Mouse (Mus musculus) myocyte (in vitro differentiated cells): ENCODE data around the gene Sez6. TPM values are rescaled to one million over a fixed set of nuclear protein-coding genes. Genes with fewer than 3 reads are reported as not detected.

Source experiments
- H3K27me3 ChIP-seq: one replicate; pipeline ENCODE4 v1.6.1; 2011; ENCODE audit not compliant: control insufficient read depth, insufficient read depth, insufficient read length
- H3K36me3 ChIP-seq: one replicate; pipeline ENCODE4 v1.6.1; 2011; ENCODE audit not compliant: control insufficient read depth, insufficient read depth
- H3K4me2 ChIP-seq: one replicate; pipeline ENCODE4 v1.6.1; 2011; ENCODE audit warnings: low read depth, control low read depth
- H3K4me3 ChIP-seq: one replicate; pipeline ENCODE4 v1.5.1; 2011; ENCODE audit warnings: mild to moderate bottlenecking, control low read depth, moderate library complexity
- H3K79me2 ChIP-seq: one replicate; pipeline ENCODE4 v1.6.1; 2011; ENCODE audit not compliant: control insufficient read depth, insufficient read depth
- H3ac ChIP-seq: one replicate; pipeline ENCODE4 v1.6.1; 2011; ENCODE audit not compliant: control insufficient read depth, insufficient read length
- CEBPB ChIP-seq: IDR thresholded peaks from 2 replicates; pipeline ENCODE4 v1.6.1; 2011; ENCODE audit warnings: mild to moderate bottlenecking, moderate library complexity; ENCODE audit not compliant: poor library complexity, insufficient read depth, severe bottlenecking
- E2F4 ChIP-seq: IDR thresholded peaks from one replicate; pipeline ENCODE4 v1.6.1; 2011; ENCODE audit warnings: mild to moderate bottlenecking, control low read depth, moderate library complexity; ENCODE audit not compliant: insufficient read depth
- MAX ChIP-seq: IDR thresholded peaks from one replicate; pipeline ENCODE4 v1.6.1; 2011; ENCODE audit warnings: low read depth, mild to moderate bottlenecking, control low read depth
- MYOD1 ChIP-seq, 3 experiments: IDR thresholded peaks; one replicate each; pipeline ENCODE4 v1.6.1; 2011; ENCODE audit warnings: control low read depth in 2 of 3, low read depth in 2 of 3, mild to moderate bottlenecking in 2 of 3, moderate library complexity in 1 of 3; ENCODE audit not compliant: insufficient read length in 2 of 3, control insufficient read depth in 1 of 3
- MYOG ChIP-seq, 3 experiments: IDR thresholded peaks; one replicate each; pipeline ENCODE4 v1.6.1; 2011; ENCODE audit warnings: control low read depth in 2 of 3, low read depth in 2 of 3, mild to moderate bottlenecking in 2 of 3; ENCODE audit not compliant: insufficient read length in 2 of 3, control insufficient read depth in 1 of 3, insufficient read depth in 1 of 3
- POLR2A ChIP-seq: IDR thresholded peaks from one replicate; pipeline ENCODE4 v1.6.1; 2011; ENCODE audit warnings: low read depth, mild to moderate bottlenecking, control low read depth, moderate library complexity; ENCODE audit not compliant: insufficient read length
- POLR2AphosphoS2 ChIP-seq: IDR thresholded peaks from one replicate; pipeline ENCODE4 v1.6.1; 2011; ENCODE audit warnings: low read depth, control low read depth; ENCODE audit not compliant: insufficient read length
- REST ChIP-seq: IDR thresholded peaks from one replicate; pipeline ENCODE4 v1.6.1; 2011; ENCODE audit warnings: mild to moderate bottlenecking, control low read depth, moderate library complexity; ENCODE audit not compliant: insufficient read depth, insufficient read length
- SRF ChIP-seq: IDR thresholded peaks from one replicate; pipeline ENCODE4 v1.6.1; 2011; ENCODE audit warnings: low read depth; ENCODE audit not compliant: control insufficient read depth, insufficient read length
- TCF12 ChIP-seq: IDR thresholded peaks from one replicate; pipeline ENCODE4 v1.6.1; 2011; ENCODE audit warnings: mild to moderate bottlenecking, control low read depth; ENCODE audit not compliant: poor library complexity, insufficient read depth, severe bottlenecking
- TCF3 ChIP-seq: IDR thresholded peaks from one replicate; pipeline ENCODE4 v1.6.1; 2011; ENCODE audit warnings: low read depth, control low read depth; ENCODE audit not compliant: insufficient read length
- USF1 ChIP-seq: IDR thresholded peaks from one replicate; pipeline ENCODE4 v1.6.1; 2011; ENCODE audit warnings: low read depth, mild to moderate bottlenecking, control low read depth, moderate library complexity
- polyA plus RNA-seq: library from polyadenylated mRNA; unstranded; fragments of >200 nt; fragmentation: generic; extraction: Trizol; gene quantifications from one replicate; pipeline ENCODE4 v1.2.1, GENCODE M21; 2012; ENCODE audit warnings: missing spikeins

Sez6 gene
- polyA plus RNA-seq, 1 experiment: not detected

GRCm38 (mm10) chr11:77893787-77894718 is 36.5 kb upstream of the Sez6 start, which contains the start of gene Pipox:
Gene Pipox, minus strand, starts transcription at chr11:77894096.
- Histone ChIP-seq H3K27me3 (peaks cover 41% of the 10 kb centered on the region), H3K4me3 (no peak within 1 kb of the TSS), H3K79me2 (no peaks in the 10 kb centered on the region), H3K36me3 (no peaks in the 10 kb centered on the region), H3K4me2 (peak within 1 kb of the TSS; percentile 16), H3ac (no peak within 1 kb of the TSS)
- TF ChIP-seq REST (no peak), POLR2AphosphoS2 (no peak), TCF3 (no peak), MYOG (IDR thresholded peaks at IDR 0.05; ENCODE audit: control insufficient read depth in 1 of 3, insufficient read depth in 1 of 3, insufficient read length in 2 of 3, low read depth in 2 of 3) (no peak), MYOD1 (IDR thresholded peaks at IDR 0.05; ENCODE audit: control insufficient read depth in 1 of 3, insufficient read length in 2 of 3, low read depth in 2 of 3) (peak in 1 of 3 experiments; percentile 14), CEBPB (no peak), USF1 (no peak)

- H3K27me3 ChIP-seq: peaks cover 42% of the 10 kb centered on the region
- H3K79me2 ChIP-seq: no peaks in the 10 kb centered on the region
- no peak overlapping the region for H3ac ChIP-seq
- no peak overlapping the region for H3K4me3 ChIP-seq
- no peak overlapping the region for H3K4me2 ChIP-seq
- no peaks in the 10 kb centered on the region for H3K36me3 ChIP-seq
- TF ChIP-seq TCF12 (no peak), CEBPB (no peak), POLR2A (no peak), REST (no peak), MAX (no peak), USF1 (no peak), SRF (no peak), E2F4 (no peak), MYOD1 (IDR thresholded peaks at IDR 0.05; ENCODE audit: control insufficient read depth in 1 of 3, insufficient read length in 2 of 3, low read depth in 2 of 3) (no peak)
Observed at GRCm38 (mm10) chr11:77894967-77895366, 35.6 kb upstream of the Sez6 start.

GRCm38 (mm10) chr11:77896011-77896410 is 34.6 kb upstream of the Sez6 start:
- no peaks in the 10 kb centered on the region for H3K79me2 ChIP-seq
- no peaks in the 10 kb centered on the region for H3K36me3 ChIP-seq
- H3K27me3 ChIP-seq: peaks cover 43% of the 10 kb centered on the region
- TF ChIP-seq USF1 (no peak), POLR2AphosphoS2 (no peak), MAX (no peak), MYOD1 (IDR thresholded peaks at IDR 0.05; ENCODE audit: control insufficient read depth in 1 of 3, insufficient read length in 2 of 3, low read depth in 2 of 3) (no peak), TCF3 (no peak), E2F4 (no peak), MYOG (IDR thresholded peaks at IDR 0.05; ENCODE audit: control insufficient read depth in 1 of 3, insufficient read depth in 1 of 3, insufficient read length in 2 of 3, low read depth in 2 of 3) (no peak), TCF12 (no peak), SRF (no peak), POLR2A (no peak), REST (no peak), CEBPB (no peak)
- no peak overlapping the region for H3K4me3 ChIP-seq
- H3K4me2 ChIP-seq: no peak overlapping the region
- no peak overlapping the region for H3ac ChIP-seq

- Histone ChIP-seq H3K4me3 (no peak overlapping the region), H3K36me3 (no peaks in the 10 kb centered on the region), H3K27me3 (peaks cover 47% of the 10 kb centered on the region), H3K79me2 (no peaks in the 10 kb centered on the region), H3ac (no peak overlapping the region), H3K4me2 (no peak overlapping the region)
- TF ChIP-seq USF1: no peak
- TF ChIP-seq SRF: no peak
- no peak for TF ChIP-seq MYOG (IDR thresholded peaks at IDR 0.05; ENCODE audit: control insufficient read depth in 1 of 3, insufficient read depth in 1 of 3, insufficient read length in 2 of 3, low read depth in 2 of 3)
- no peak for TF ChIP-seq TCF3
- no peak for TF ChIP-seq MAX
- no peak for TF ChIP-seq TCF12
- no peak for TF ChIP-seq MYOD1 (IDR thresholded peaks at IDR 0.05; ENCODE audit: control insufficient read depth in 1 of 3, insufficient read length in 2 of 3, low read depth in 2 of 3)
Observed at GRCm38 (mm10) chr11:77896480-77896819, 34.1 kb upstream of the Sez6 start.
